Mouse (Mus musculus): Measurements from ENCODE around the gene Adam33. TPM values are rescaled to one million over a fixed set of nuclear protein-coding genes. Genes with fewer than 3 reads are reported as not detected.

The Adam33 gene
- polyA plus RNA-seq, 1 experiment from 2014 or later, result 0.70 TPM

Small RNAs within 50 kb of the gene (microRNA-seq; reads per million reads assigned to microRNA genes)
- gene Mir6973b, result not detected

Other genes starting within 250 kb of the Adam33 start
- 96.7 and 97.8 TPM in 2 replicates for gene 4930402H24Rik, start 157.4 kb downstream of the Adam33 start, polyA plus RNA-seq (2015; fragmentation: Nextera tagmentation; extraction: Ambion mirVana)
- gene Atrn, start 157.3 kb downstream of the Adam33 start, polyA plus RNA-seq (2015; fragmentation: Nextera tagmentation; extraction: Ambion mirVana), result 10.7 and 12.2 TPM in 2 replicates
- gene Gfra4, start 20.7 kb downstream of the Adam33 start, polyA plus RNA-seq (2015; fragmentation: Nextera tagmentation; extraction: Ambion mirVana), result 30.0 and 30.9 TPM in 2 replicates
- gene Siglec1, start 23.0 kb upstream of the Adam33 start, polyA plus RNA-seq (2015; fragmentation: Nextera tagmentation; extraction: Ambion mirVana), result 0.19 and 0.24 TPM in 2 replicates
- gene Hspa12b, start 63.5 kb upstream of the Adam33 start, polyA plus RNA-seq (2015; fragmentation: Nextera tagmentation; extraction: Ambion mirVana), result 3.7 TPM in 2 replicates
- not detected in 2 replicates for gene Gm11037, start 69.7 kb upstream of the Adam33 start, polyA plus RNA-seq (2015; fragmentation: Nextera tagmentation; extraction: Ambion mirVana)
- 88.7 and 95.4 TPM in 2 replicates for gene 1700037H04Rik, start 96.3 kb upstream of the Adam33 start, polyA plus RNA-seq (2015; fragmentation: Nextera tagmentation; extraction: Ambion mirVana)
- gene Cenpb, start 116.3 kb upstream of the Adam33 start, polyA plus RNA-seq (2015; fragmentation: Nextera tagmentation; extraction: Ambion mirVana), result 18.8 and 19.7 TPM in 2 replicates
- gene Cdc25b, start 123.1 kb upstream of the Adam33 start, polyA plus RNA-seq (2015; fragmentation: Nextera tagmentation; extraction: Ambion mirVana), result 36.4 and 37.9 TPM in 2 replicates
- 13.0 and 13.2 TPM in 2 replicates for gene Spef1, start 123.5 kb upstream of the Adam33 start, polyA plus RNA-seq (2015; fragmentation: Nextera tagmentation; extraction: Ambion mirVana)
- 36.5 and 37.0 TPM in 2 replicates for gene Ap5s1, start 143.3 kb upstream of the Adam33 start, polyA plus RNA-seq (2015; fragmentation: Nextera tagmentation; extraction: Ambion mirVana)
- 5.9 and 6.4 TPM in 2 replicates for gene Mavs, start 170.2 kb upstream of the Adam33 start, polyA plus RNA-seq (2015; fragmentation: Nextera tagmentation; extraction: Ambion mirVana)
- gene Pank2, start 198.7 kb upstream of the Adam33 start, polyA plus RNA-seq (2015; fragmentation: Nextera tagmentation; extraction: Ambion mirVana), result 36.4 and 37.0 TPM in 2 replicates

Data from forebrain, embryonic 15.5 days (tissue).